Mouse (Mus musculus) liver, adult (tissue): ENCODE data around the gene Gpnmb.

Experiments used
- GATA4 ChIP-seq: IDR thresholded peaks from 2 replicates; pipeline ENCODE4 v1.6.1; 2014; ENCODE audit warnings: mild to moderate bottlenecking, low read length; ENCODE audit not compliant: insufficient replicate concordance

Gpnmb gene

DNA sequence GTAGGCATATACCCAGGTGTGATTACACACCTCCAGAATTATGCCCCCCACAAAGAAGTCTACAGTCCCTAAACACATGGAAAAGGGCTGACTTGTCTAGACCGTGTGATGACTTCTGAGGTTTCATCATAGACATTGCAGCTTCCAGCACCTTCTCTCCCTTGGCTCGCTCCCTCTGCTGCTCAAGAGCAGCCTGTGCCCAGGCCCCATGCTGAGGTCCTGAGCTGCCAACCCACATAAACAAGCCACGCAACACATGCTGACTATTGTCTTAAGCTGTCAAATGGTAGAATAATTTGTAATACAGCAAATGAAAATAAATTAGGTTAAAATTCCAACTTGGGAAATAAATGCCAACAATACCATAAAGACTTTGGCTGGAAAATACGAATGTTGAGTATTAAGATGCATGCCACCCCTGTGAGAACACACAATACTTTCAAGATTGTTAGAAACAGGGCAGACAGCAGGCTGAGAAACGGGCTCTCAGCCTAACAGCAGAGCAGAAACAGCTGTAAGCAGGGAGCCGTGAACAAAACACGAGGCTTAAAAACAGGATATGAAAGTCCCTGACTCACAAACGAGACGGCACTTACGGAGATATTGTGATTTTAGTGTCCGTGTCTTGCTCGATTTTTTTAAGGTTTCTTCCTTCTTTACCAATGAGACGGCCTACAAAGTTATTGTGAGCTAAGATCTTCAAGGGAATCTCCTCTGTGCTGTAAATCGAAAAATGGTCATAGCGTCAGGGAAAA lies 70.6 kb downstream of the Gpnmb start:
- no peak for TF ChIP-seq GATA4

DNA sequence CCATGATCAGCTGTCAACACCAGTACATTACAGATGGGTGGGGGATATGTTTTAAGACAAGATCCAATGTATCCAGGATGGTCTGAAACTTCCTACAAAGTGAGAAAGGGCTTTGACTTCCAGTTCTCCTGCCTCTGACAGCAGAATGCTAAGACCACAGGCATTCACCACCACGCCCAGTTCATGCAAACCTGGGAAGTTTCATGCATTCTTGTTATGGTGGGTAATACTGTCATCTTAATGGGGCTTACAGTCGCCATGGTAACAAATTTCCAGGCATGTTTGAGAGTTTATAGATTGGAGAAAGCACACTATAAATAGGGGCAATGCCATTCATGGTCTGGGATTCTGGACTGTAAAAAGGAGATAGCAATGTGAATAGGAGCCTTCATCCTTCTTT lies 72.8 kb downstream of the Gpnmb start:
- TF ChIP-seq GATA4 = no peak

DNA sequence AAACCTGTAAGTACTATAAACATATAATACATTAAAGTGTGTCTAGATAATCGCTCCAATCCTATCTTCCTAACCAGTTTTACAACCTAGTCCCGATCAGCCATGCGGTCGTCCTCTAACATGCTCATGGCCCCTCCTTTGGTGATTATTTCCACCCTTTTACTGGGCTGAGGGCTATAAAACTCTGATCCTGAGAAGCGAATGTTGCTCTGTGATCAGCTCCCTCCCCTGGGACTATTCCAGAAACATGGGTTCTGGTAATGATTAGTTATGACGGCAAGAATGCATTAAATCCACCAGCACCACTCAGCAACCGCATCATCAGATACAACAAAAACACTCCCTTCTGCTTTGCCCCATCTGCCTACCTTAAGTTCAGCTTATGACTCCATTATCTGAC lies 77.5 kb downstream of the Gpnmb start:
- no peak for TF ChIP-seq GATA4

DNA sequence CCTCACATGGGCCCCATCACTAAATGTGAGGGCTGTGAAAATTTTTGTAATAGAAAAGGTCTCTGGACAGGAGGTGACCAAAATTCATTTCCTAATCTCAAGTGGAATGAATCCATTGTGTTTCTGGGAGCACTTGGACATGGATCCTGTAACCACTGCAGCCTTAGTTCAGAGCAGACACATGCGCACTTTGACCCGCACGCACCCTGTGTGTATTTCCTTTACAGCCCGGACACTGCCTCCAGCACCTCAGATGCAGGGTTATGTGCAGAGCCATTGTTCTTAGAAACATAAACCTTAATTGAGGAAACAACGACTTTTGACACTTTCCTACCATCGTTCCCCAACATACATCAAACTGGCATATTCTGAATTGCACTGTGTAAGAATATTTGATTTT lies 78.1 kb downstream of the Gpnmb start:
- TF ChIP-seq GATA4 = no peak

DNA sequence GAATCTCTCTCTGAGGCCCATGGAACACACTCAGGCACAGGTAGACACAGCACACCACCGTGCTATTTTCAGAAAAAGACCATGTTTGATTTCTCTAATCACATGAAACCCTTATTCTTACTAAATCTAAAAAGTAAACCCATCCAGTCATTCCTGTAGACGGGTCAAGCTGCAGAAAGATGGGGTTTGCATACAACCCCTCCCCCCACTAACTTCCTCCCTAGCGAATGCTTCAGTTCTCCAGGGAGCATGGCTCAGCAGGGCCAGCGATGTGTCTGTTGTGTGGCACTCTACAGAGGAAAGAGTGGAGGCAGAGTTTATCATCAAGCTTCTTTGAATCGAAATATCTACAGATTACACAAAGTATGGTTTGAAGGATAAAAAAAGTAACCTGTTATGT lies 79.2 kb downstream of the Gpnmb start:
- TF ChIP-seq GATA4 = no peak

DNA sequence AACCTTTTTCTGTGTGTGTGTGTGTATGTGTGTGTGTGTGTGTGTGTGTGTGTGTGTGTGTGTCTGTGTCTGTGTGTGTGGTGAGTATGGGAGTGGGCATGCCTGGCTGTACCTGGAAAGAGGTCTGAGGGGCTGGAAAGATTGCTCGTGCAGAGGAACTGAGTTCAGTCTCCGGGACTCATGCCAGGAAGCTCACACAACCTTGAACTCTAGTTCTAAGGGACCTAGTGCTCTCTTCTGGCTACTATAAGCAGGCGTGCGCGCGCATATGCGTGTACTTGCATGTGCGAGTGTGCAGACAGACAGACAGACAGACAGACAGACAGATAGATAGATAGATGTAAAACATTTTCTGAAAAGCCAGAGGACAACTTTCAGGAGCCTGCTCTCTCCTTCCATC lies 79.9 kb downstream of the Gpnmb start:
- TF ChIP-seq GATA4 = no peak

DNA sequence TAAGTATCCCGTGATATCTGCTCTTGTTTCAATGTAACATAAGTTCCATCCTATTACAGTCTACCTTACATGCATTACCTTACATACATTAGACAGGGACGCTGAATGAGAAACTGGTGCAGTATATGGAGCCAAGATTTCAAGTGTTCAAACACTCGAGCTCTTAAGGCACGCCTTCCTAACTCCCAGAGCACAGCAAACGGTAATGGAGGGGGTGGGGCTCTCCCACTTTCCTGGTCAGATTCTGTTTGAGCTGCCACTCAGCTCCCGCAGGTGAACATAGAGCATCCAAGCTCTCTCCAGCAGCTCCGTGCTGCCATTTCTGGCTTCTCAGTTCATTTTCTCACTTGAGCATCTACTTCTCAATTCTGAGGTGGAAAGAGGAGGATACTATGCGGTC lies 82.1 kb downstream of the Gpnmb start:
- TF ChIP-seq GATA4 = no peak

DNA sequence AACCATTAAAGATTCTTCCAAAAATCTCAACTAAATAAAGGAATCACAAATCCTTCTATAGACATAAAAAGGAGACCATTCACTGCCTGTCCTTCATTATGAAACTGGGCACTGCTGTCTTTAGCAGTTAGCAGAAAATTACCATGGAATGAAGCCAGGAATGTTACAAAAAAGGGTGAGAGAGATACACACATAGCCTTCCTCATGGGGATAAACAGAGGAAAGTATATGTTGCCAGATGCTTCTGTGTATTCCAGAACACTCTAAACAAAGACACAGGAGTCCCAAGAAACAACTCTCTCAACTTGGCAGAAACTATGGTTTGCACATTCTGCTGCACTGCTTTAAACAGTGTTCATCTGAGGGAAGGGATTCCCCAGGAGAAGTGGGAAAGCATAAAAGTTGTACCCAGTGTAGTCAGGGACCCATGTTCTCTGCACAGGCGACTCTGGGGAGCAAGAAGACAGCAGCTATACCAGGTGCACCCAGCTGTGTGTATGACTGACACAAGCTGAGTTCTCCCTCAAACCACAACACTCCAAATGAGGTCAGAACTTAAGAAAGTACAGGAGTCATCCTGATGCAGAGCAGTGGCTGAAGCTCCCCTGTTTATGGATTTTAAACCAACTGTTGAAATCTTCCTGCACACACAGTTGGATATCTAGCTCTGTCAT lies 83.3 kb downstream of the Gpnmb start:
- no peak for TF ChIP-seq GATA4

DNA sequence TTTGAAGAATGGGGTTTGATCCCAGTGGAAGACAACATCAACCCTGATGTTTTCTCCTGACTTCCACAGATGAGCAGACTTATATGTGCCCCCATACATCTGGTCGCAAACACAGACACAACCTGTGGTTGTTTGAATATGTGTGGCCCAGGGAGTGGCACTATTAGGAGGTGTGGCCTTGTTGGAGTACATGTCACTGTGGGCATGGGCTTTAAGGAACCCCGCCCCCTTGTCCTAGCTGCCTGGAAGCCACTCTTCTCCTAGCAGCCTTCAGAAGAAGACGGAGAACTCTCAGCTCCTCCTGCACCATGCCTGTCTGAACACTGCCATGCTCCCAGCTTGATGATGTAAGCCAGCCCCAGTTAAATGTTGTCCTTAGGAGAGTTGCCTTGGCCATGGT lies 84.0 kb downstream of the Gpnmb start:
- TF ChIP-seq GATA4 = no peak
